Mouse (Mus musculus) stomach, embryonic 16.5 days (tissue): ENCODE results near the gene Dnm3. TPM values are rescaled to one million over a fixed set of nuclear protein-coding genes. Genes with fewer than 3 reads are reported as not detected.

Experiments used
- ATAC-seq: fragments of 200-750 bp; cut with Nextera tagmentation; 2 replicates; pipeline ENCODE4 v1.8.0; 2017; ENCODE audit warnings: moderate number of reproducible peaks, moderate TSS enrichment; ENCODE audit not compliant: insufficient read depth, low FRiP score
- H3K27ac ChIP-seq: fragments of 300-500 bp; sonication (generic); 2 replicates; pipeline ENCODE4 v1.5.1; 2014; ENCODE audit warnings: low read length
- H3K27me3 ChIP-seq: fragments of 300-500 bp; sonication (generic); 2 replicates; pipeline ENCODE4 v1.6.1; 2014; ENCODE audit warnings: low read length, control low read depth, mixed read lengths; ENCODE audit not compliant: control insufficient read depth, insufficient read depth
- H3K36me3 ChIP-seq: fragments of 300-500 bp; sonication (generic); 2 replicates; pipeline ENCODE4 v1.6.1; 2014; ENCODE audit warnings: low read length; ENCODE audit not compliant: control insufficient read depth, insufficient read depth
- H3K4me1 ChIP-seq: fragments of 300-500 bp; sonication (generic); 2 replicates; pipeline ENCODE4 v1.6.1; 2014; ENCODE audit warnings: low read length, control low read depth, mixed read lengths; ENCODE audit not compliant: control insufficient read depth, insufficient read depth
- H3K4me2 ChIP-seq: fragments of 300-500 bp; sonication (generic); 2 replicates; pipeline ENCODE4 v1.6.1; 2014; ENCODE audit warnings: low read depth, low read length, mixed read lengths
- H3K4me3 ChIP-seq: fragments of 300-500 bp; sonication (generic); replicated peaks from 2 replicates; pipeline ENCODE4 v1.5.1; 2014; ENCODE audit warnings: mild to moderate bottlenecking, low read length
- H3K9ac ChIP-seq: fragments of 300-500 bp; sonication (generic); 2 replicates; pipeline ENCODE4 v1.6.1; 2014; ENCODE audit warnings: low read length
- H3K9me3 ChIP-seq: fragments of 300-500 bp; sonication (generic); replicated peaks from 2 replicates; pipeline ENCODE4 v1.6.1; 2016; ENCODE audit warnings: low read length, control low read depth; ENCODE audit not compliant: control insufficient read depth
- WGBS: fragments of 180-500 bp; shearing (Covaris S2); extraction: QIAGEN DNeasy Blood & Tissue Kit; methylation state at CpG from one replicate; pipeline ENCODE4 v1.1.7; 2014; 5-methylcytosine and 5-hydroxymethylcytosine counted together
- polyA plus RNA-seq: library from polyadenylated mRNA; unstranded; fragments of >200 nt; fragmentation: Nextera tagmentation; extraction: Ambion mirVana; gene quantifications from 2 replicates; pipeline ENCODE4 v1.2.1, GENCODE M21; 2015

Gene Dnm3
- polyA plus RNA-seq, 1 experiment from 2014 or later = 6.4 TPM

DNA sequence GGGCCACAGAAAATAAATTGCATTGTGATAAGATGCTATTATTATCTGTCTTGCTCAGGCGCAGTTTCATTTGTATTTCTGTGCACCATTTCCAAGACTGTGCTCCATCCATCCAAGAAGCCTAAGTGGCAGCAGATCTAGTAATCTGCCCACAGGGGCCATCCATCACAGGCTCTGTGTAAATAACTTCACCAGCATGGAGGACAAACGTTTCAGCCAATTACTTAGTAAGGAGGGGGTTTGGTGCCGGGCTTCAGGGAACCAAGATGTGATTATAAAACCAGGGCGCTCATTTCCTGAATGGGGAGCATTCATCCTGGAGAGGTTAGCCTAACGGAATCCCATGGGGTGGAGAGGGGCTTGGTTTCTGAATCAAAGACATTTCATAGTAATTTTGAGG, 222.9 kb downstream of the Dnm3 start:
- Histone ChIP-seq H3K4me2 (0 out of 2 replicates have a peak overlapping the region, but pooled peaks have one; percentile 4), H3K4me1 (0 out of 2 replicates have a peak, but pooled peaks cover 6% of the 10 kb centered on the region), H3K4me3 (no peak overlapping the region), H3K36me3 (no peaks in the 10 kb centered on the region), H3K27ac (no peak overlapping the region; the same call in 1 of the 2 replicates), H3K27me3 (no peaks in the 10 kb centered on the region), H3K9me3 (no peaks in the 10 kb centered on the region), H3K9ac (no peak overlapping the region)
- WGBS = 30% methylated on average over 5 of the region's 5 CpGs
- no peak for ATAC-seq

DNA sequence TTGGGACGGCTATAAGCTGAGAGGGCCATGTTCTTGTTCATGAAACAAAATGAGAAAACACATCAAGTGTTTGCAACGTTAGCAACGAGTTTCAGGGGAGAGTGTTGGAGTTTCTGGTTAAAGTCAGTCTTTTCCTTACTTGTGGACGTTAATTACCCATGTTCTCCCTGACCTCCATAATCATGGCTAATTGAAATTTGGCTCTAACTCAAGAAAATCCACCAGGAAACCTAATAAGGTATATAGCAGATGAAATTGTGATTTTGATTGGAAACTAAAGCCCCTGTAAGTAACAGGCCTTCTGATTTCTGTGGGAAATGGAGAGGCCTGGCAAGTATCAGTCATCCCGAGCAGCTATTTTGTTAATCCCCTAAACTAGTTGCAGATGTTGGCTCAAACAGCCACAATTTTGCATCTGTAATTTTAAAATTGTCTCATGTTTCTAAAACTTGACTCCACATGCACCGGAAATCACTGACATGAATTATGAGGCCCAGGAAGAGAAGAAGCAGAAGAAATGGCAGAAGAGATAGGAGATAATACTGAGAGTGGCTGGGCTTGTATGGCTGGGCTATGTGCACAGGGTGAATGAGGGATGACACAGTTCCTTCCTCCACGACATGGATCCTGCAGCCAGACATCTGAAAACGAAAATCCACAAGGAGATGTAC, 223.7 kb downstream of the Dnm3 start:
- 0 out of 2 replicates have a peak, but pooled peaks cover 6% of the 10 kb centered on the region for H3K4me1 ChIP-seq
- H3K4me3 ChIP-seq = no peak overlapping the region
- H3K9me3 ChIP-seq = no peaks in the 10 kb centered on the region
- H3K4me2 ChIP-seq = no peak overlapping the region
- no peaks in the 10 kb centered on the region for H3K36me3 ChIP-seq
- peak overlapping the region; percentile 26; the same call in 1 of the 2 replicates for H3K27ac ChIP-seq
- no peak for ATAC-seq
- H3K27me3 ChIP-seq = no peaks in the 10 kb centered on the region
- 44% methylated on average over 8 of the region's 8 CpGs for whole genome bisulfite sequencing
- no peak overlapping the region for H3K9ac ChIP-seq

DNA sequence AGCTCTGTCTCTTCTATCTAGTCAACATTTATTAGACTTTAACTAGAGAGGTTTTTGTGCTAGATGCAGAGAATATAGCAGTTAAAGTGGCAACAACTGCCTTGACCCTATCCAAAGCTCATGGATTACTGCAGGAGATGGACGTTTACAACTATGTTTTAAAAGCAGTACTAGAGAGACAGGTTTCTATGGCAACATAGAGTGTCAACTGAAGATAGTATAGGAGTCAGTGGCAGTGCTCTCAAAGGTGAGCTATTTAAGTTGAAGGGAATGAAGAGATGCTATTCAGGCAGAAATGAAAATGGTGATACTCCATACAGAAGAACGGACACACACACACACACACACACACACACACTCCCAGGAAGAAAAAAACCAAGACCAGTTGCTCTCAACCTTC, 225.0 kb downstream of the Dnm3 start:
- Histone ChIP-seq H3K9ac (no peak overlapping the region), H3K4me2 (no peak overlapping the region), H3K27me3 (no peaks in the 10 kb centered on the region), H3K27ac (no peak overlapping the region), H3K9me3 (no peaks in the 10 kb centered on the region), H3K4me3 (no peak overlapping the region), H3K36me3 (no peaks in the 10 kb centered on the region), H3K4me1 (0 out of 2 replicates have a peak, but pooled peaks cover 6% of the 10 kb centered on the region)
- no peak for ATAC-seq
- WGBS = 54% methylated on average over 2 of the region's 2 CpGs

DNA sequence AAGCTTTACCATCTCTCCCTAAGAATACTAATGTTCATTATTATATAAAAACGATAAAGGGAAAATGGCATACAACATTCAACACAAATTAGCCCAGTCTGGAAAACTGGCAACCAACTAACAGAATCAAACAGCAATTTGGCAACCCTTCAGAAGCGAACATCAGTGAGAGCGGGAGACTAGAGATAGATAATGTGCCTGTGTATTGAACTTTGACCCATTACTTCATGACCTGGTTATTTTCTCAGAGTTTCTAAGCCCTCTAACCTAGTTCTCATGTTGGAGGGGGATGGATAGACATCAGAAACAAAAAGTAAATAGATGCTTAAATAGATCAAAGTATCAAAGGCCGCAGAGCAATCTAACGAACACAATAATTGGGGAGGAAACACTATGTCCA, 230.6 kb downstream of the Dnm3 start:
- ATAC-seq = no peak
- 82% methylated on average over 5 of the region's 5 CpGs for WGBS

DNA sequence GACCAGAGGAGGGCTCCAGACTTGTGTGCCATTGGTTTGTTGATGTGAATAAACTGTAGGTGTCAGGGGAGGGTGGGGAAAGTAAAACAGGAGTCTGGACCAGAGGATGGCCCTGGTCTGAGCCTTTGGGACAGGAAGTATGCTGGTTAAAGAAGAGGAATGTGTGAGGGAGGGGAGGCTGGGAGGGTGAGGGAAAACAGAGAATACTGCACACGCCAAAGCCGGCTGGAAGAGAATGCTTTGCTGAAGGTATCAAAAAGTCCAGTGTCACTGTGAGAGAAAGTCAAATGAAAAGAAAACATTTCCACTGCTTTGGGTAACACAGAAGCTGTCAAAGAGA, 234.2 kb downstream of the Dnm3 start:
- Histone ChIP-seq H3K4me3 (no peak overlapping the region), H3K4me2 (no peak overlapping the region), H3K9me3 (no peaks in the 10 kb centered on the region), H3K27me3 (no peaks in the 10 kb centered on the region), H3K4me1 (no peaks in the 10 kb centered on the region), H3K36me3 (no peaks in the 10 kb centered on the region), H3K27ac (peak overlapping the region; percentile 21; the same call in 1 of the 2 replicates), H3K9ac (no peak overlapping the region)
- WGBS = 34% methylated on average over 2 of the region's 2 CpGs
- no peak for ATAC-seq

More for the DNA sequence above, 230.6 kb downstream of the Dnm3 start:
- no peak overlapping the region for H3K27ac ChIP-seq
- H3K4me3 ChIP-seq = no peak overlapping the region
- no peak overlapping the region for H3K9ac ChIP-seq
- no peaks in the 10 kb centered on the region for H3K9me3 ChIP-seq
- H3K36me3 ChIP-seq = no peaks in the 10 kb centered on the region
- no peaks in the 10 kb centered on the region for H3K27me3 ChIP-seq
- no peaks in the 10 kb centered on the region for H3K4me1 ChIP-seq
- H3K4me2 ChIP-seq = no peak overlapping the region

DNA sequence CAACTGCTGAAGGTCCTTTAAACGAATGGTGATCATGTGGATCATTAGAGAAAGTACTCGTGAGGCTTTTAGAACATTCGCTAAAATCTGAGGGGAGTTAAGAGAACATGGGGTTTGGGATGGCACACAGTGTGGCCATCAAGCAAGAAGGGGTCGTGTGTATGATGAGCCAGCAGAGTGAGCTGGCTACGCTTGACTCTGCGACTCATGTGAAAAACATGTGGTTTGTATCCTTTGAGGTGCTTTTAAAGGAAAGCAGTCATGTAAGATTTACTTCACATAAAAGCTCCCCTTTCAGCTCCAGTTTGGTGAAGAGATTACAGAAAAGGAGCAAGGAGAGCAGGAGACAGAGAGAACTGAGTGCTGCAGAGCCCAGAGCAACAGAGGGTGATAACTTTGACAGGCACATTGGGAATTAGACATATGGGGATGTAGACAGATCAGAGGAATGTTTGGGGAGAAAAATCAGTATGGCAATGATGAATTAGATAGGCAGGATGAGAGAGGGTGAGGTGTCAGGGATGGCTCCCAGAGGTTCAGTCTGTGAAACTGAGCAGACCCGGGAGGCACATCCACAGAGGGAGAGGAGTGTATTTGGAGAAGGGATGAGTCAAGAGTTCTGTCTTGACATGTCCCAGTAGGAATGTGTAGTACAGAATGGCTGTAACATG, 234.7 kb downstream of the Dnm3 start:
- Histone ChIP-seq H3K4me3 (no peak overlapping the region), H3K4me1 (no peaks in the 10 kb centered on the region), H3K4me2 (no peak overlapping the region), H3K27me3 (no peaks in the 10 kb centered on the region), H3K9ac (no peak overlapping the region), H3K9me3 (no peaks in the 10 kb centered on the region), H3K36me3 (no peaks in the 10 kb centered on the region), H3K27ac (peak overlapping the region; percentile 21; the same call in 1 of the 2 replicates)
- ATAC-seq = peak; percentile 80
- WGBS = 47% methylated on average over 7 of the region's 7 CpGs

DNA sequence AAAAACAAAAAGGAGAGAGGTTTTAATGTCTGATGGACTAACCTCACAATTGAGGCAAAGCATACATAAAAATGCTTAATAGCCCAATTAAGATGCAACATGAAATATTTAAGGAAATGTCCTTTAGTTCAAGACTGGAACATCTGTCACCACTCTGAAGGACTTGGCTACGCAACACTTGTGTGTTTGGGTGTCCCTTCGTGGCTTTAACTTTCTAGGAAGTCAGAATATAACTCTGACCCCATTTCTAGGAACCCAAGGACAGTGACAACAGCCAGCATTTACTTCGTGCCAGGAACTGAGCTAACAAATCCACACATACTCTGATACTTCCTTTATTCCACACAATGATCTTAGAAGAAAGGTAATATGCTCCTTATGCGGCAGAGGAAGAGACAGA, 237.1 kb downstream of the Dnm3 start:
- no peak overlapping the region for H3K9ac ChIP-seq
- H3K36me3 ChIP-seq = no peaks in the 10 kb centered on the region
- no peak overlapping the region for H3K4me2 ChIP-seq
- H3K27ac ChIP-seq = no peak overlapping the region
- no peaks in the 10 kb centered on the region for H3K4me1 ChIP-seq
- H3K9me3 ChIP-seq = no peaks in the 10 kb centered on the region
- no peak for ATAC-seq
- 81% methylated on average over 4 of the region's 4 CpGs for WGBS
- no peaks in the 10 kb centered on the region for H3K27me3 ChIP-seq
- H3K4me3 ChIP-seq = no peak overlapping the region

DNA sequence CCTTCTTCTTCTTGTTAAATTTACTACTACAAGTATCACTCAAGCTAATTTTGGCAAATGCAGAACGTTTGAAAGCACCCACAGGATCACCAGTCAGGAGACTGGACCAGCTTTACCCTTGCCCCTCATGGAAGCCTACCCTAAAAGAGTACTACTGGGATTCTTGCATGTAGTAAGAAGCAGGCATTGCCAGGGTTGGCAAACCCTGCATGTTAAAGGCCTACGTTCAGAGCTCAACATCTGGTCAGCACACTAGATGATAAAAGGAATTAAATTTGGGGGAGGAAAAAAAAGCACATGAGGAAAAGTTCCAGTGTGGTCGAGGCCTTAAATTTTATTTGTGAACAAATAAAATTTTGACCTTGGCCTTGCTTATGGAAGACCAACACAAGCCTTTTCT, 239.2 kb downstream of the Dnm3 start:
- 48% methylated on average over 3 of the region's 3 CpGs for WGBS
- Histone ChIP-seq H3K27ac (no peak overlapping the region), H3K9me3 (no peaks in the 10 kb centered on the region), H3K4me1 (no peaks in the 10 kb centered on the region), H3K4me2 (no peak overlapping the region), H3K36me3 (no peaks in the 10 kb centered on the region), H3K9ac (no peak overlapping the region), H3K4me3 (no peak overlapping the region), H3K27me3 (no peaks in the 10 kb centered on the region)
- ATAC-seq = no peak

DNA sequence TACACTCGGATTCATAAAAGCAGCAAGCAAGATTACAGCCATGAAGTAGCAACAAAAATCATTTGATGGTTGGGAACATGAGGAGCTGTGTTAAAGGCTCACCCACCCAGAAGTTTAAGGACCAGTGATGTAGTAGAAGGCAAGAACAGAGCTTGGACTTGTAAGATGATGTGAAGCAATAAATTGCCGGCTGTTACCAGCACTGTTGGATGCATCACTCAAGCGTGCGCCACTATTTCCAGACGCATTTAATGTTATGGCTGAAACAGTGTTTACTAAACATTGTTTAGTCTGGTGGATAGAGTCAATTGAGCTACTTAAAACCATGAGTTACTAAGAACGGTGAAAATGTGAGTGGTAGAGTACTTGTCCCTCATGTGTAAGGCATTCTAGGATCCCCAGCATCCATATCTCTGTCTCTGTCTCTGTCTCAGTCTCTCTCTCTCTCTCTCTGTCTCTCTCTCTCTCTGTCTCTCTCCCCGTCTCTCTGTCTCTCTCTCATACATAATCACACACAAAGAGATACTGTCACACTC, 241.1 kb downstream of the Dnm3 start:
- Histone ChIP-seq H3K9me3 (no peaks in the 10 kb centered on the region), H3K36me3 (no peaks in the 10 kb centered on the region), H3K27me3 (no peaks in the 10 kb centered on the region), H3K4me3 (no peak overlapping the region), H3K4me2 (no peak overlapping the region), H3K9ac (no peak overlapping the region), H3K4me1 (no peaks in the 10 kb centered on the region), H3K27ac (no peak overlapping the region)
- 62% methylated on average over 7 of the region's 7 CpGs for WGBS
- no peak for ATAC-seq
